Mouse (Mus musculus) lung, postnatal 0 days (tissue): Measurements from ENCODE around the gene Sspn. TPM values are rescaled to one million over a fixed set of nuclear protein-coding genes. Genes with fewer than 3 reads are reported as not detected.

Experiments
- ATAC-seq: fragments of 200-750 bp; cut with Nextera tagmentation; 2 replicates; pipeline ENCODE4 v1.8.0; 2017; ENCODE audit warnings: moderate library complexity
- DNase-seq: peaks from one replicate; pipeline ENCODE4 v3.0.0-alpha.2; 2016; ENCODE audit warnings: low spot score
- H3K27ac ChIP-seq: fragments of 300-500 bp; sonication (generic); 2 replicates; pipeline ENCODE4 v1.5.1; 2014; ENCODE audit warnings: antibody characterized with exemption, mild to moderate bottlenecking, low read length, mixed read lengths
- H3K27me3 ChIP-seq: fragments of 300-500 bp; sonication (generic); replicated peaks from 2 replicates; pipeline ENCODE4 v1.6.1; 2014; ENCODE audit warnings: low read length, mixed read lengths; ENCODE audit not compliant: insufficient read depth
- H3K36me3 ChIP-seq: fragments of 300-500 bp; sonication (generic); 2 replicates; pipeline ENCODE4 v1.6.1; 2014; ENCODE audit warnings: low read length, mixed read lengths; ENCODE audit not compliant: insufficient read depth
- H3K4me1 ChIP-seq: fragments of 300-500 bp; sonication (generic); 2 replicates; pipeline ENCODE4 v1.6.1; 2014; ENCODE audit warnings: antibody characterized with exemption, low read depth, low read length, mixed read lengths; ENCODE audit not compliant: insufficient read depth
- H3K4me2 ChIP-seq: fragments of 300-500 bp; sonication (generic); replicated peaks from 2 replicates; pipeline ENCODE4 v1.6.1; 2014; ENCODE audit warnings: low read depth, mild to moderate bottlenecking, low read length, moderate library complexity, mixed read lengths
- H3K4me3 ChIP-seq: fragments of 300-500 bp; sonication (generic); 2 replicates; pipeline ENCODE4 v1.5.1; 2014; ENCODE audit warnings: low read depth, low read length
- H3K9ac ChIP-seq: fragments of 300-500 bp; sonication (generic); replicated peaks from 2 replicates; pipeline ENCODE4 v1.6.1; 2014; ENCODE audit warnings: low read depth, mild to moderate bottlenecking
- H3K9me3 ChIP-seq: fragments of 300-500 bp; sonication (generic); 2 replicates; pipeline ENCODE4 v1.6.1; 2016; ENCODE audit warnings: low read length, mixed read lengths
- CTCF ChIP-seq: IDR thresholded peaks from 2 replicates; pipeline ENCODE4 v1.5.1; 2016; ENCODE audit warnings: antibody characterized with exemption, mild to moderate bottlenecking
- EP300 ChIP-seq: IDR thresholded peaks from 2 replicates; pipeline ENCODE4 v1.6.1; 2016; ENCODE audit warnings: antibody characterized with exemption, mild to moderate bottlenecking, control low read depth
- WGBS: fragments of 180-500 bp; shearing (Covaris S2); extraction: QIAGEN DNeasy Blood & Tissue Kit; methylation state at CpG from one replicate; pipeline ENCODE4 v1.1.7; 2014; 5-methylcytosine and 5-hydroxymethylcytosine counted together
- polyA plus RNA-seq: library from polyadenylated mRNA; unstranded; fragments of >200 nt; fragmentation: Nextera tagmentation; extraction: Ambion mirVana; gene quantifications from 2 replicates; pipeline ENCODE4 v1.2.1, GENCODE M21; 2015

The Sspn gene
- polyA plus RNA-seq, 1 experiment from 2014 or later, result 7.6 TPM

DNA sequence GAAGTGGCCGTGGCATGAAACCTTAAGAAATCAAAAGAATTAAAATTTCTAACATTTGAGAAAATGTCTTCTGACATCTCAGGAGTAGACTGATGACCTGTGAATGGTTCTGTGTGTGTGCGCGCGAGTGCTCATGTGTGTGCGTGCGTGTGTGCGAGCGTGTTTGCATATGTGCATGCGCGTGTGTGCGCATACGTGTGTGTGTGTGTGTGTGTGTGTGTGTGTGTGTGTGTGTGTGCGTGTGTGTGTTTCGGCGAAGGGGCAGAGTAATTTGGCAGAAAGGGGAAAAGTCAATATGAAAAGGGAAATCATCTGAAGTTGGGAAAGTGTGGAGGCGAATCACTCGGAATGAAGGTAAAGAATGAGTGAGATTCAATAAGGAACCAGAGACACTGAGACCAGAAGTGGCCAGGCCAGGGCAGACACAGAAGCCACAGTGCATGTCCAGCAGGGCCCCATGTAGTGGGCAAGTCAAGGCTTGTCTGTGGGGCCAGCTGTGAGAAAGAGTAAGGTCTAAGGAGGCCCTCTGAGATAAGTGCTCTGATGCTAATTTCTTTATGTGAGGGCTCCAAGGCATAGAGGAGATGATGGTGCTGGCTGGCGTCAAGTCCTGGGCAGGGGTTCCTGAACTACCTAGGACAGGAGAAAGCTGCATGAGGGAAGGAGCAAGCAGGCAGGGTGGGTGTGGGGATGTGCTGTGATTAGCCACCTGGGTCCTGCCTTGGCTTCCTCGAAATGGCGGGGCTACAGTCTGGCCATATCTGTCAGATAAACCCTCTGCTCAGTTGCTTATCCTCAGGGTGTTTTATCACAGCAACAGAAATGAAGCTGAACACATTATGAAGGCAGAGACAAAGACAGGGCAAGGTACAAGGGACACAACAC lies 38.8 kb upstream of the Sspn start:
- WGBS, result 91% methylated on average over 20 of the region's 20 CpGs
- DNase-seq, result no peak
- Histone ChIP-seq H3K4me1 (no peaks in the 10 kb centered on the region), H3K4me2 (no peak overlapping the region), H3K9ac (no peak overlapping the region), H3K27ac (no peak overlapping the region), H3K36me3 (no peaks in the 10 kb centered on the region), H3K27me3 (no peaks in the 10 kb centered on the region), H3K9me3 (no peaks in the 10 kb centered on the region), H3K4me3 (no peak overlapping the region)
- no peak for ATAC-seq
- TF ChIP-seq EP300 (no peak), CTCF (no peak)

GRCm38 (mm10) chr6:145893366-145894021 lies 37.9 kb upstream of the Sspn start:
- WGBS, result 77% methylated on average over 13 of the region's 13 CpGs
- no peak for TF ChIP-seq CTCF
- no peak for TF ChIP-seq EP300
- ATAC-seq (no peak), DNase-seq (no peak)
- Histone ChIP-seq H3K27me3 (no peaks in the 10 kb centered on the region), H3K4me2 (no peak overlapping the region), H3K9me3 (no peaks in the 10 kb centered on the region), H3K27ac (no peak overlapping the region), H3K4me3 (no peak overlapping the region), H3K4me1 (no peaks in the 10 kb centered on the region), H3K36me3 (no peaks in the 10 kb centered on the region), H3K9ac (no peak overlapping the region)

GRCm38 (mm10) chr6:145894669-145895342 lies 36.6 kb upstream of the Sspn start:
- H3K4me1 ChIP-seq, result no peaks in the 10 kb centered on the region
- TF ChIP-seq EP300, result no peak
- no peak for TF ChIP-seq CTCF
- no peak overlapping the region for H3K4me2 ChIP-seq
- ATAC-seq (no peak), DNase-seq (no peak)
- 56% methylated on average over 8 of the region's 8 CpGs for WGBS
- H3K27ac ChIP-seq, result no peak overlapping the region
- H3K9me3 ChIP-seq, result no peaks in the 10 kb centered on the region
- H3K27me3 ChIP-seq, result no peaks in the 10 kb centered on the region
- H3K9ac ChIP-seq, result no peak overlapping the region
- no peaks in the 10 kb centered on the region for H3K36me3 ChIP-seq
- H3K4me3 ChIP-seq, result no peak overlapping the region

DNA sequence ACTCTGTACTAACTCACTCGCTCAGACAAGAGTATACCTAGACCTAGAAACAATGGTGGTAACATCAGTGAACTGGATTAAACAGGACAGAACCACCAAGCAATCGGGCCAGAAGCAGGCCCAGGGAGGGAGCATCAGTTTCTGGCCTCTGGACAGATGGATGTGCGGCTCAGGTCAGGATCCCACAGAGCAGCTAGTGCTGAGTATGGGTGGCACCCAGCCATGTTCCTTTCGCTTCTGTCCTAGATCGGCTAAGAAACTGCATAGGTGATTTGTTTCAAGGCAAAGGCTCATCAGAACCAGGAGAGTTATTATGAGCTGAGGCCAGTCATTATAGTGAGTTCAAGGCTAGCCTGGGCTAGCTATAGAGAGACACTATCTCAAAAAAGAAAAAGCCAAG lies 27.3 kb upstream of the Sspn start:
- Histone ChIP-seq H3K4me2 (no peak overlapping the region), H3K27ac (no peak overlapping the region), H3K9me3 (no peaks in the 10 kb centered on the region), H3K9ac (no peak overlapping the region), H3K4me1 (no peaks in the 10 kb centered on the region), H3K27me3 (no peaks in the 10 kb centered on the region), H3K36me3 (no peaks in the 10 kb centered on the region), H3K4me3 (no peak overlapping the region)
- 87% methylated on average over 5 of the region's 5 CpGs for WGBS
- TF ChIP-seq EP300 (no peak), CTCF (no peak)
- DNase-seq (no peak), ATAC-seq (no peak)

- TF ChIP-seq EP300 (no peak), CTCF (no peak)
- no peak for DNase-seq
- Histone ChIP-seq H3K36me3 (no peaks in the 10 kb centered on the region), H3K27me3 (no peaks in the 10 kb centered on the region), H3K9ac (no peak overlapping the region), H3K27ac (no peak overlapping the region), H3K9me3 (no peaks in the 10 kb centered on the region), H3K4me2 (no peak overlapping the region), H3K4me3 (no peak overlapping the region), H3K4me1 (no peaks in the 10 kb centered on the region)
- ATAC-seq, result no peak
- WGBS, result 71% methylated on average over 5 of the region's 5 CpGs
Observed at GRCm38 (mm10) chr6:145904616-145905015, 26.8 kb upstream of the Sspn start.
